Comparison of ENCODE assay signal across 22 mouse cellular contexts in genomic region chr5:89559118-89559517, GRCm38 (mm10). TPM values are rescaled to one million over a fixed set of nuclear protein-coding genes. Genes with fewer than 3 reads are reported as not detected.
"Had no signal": no experiment of that assay in that cellular context is flagged by ENCODE, and none has a peak within 500 bp of the region (broad histone marks: within the 10 kb centered on the region; RNA-seq: fewer than 3 reads in every experiment).

No protein-coding gene starts in this region.

RNA-seq across cellular contexts. Expression of gene Npffr2, which starts 31.9 kb away (rescaled TPM):
- total RNA-seq: common myeloid progenitor, adult 5-6 weeks; gastrocnemius, adult 18-20 months; gastrocnemius, adult 2 months; gastrocnemius, adult 8-10 months; gastrocnemius, postnatal 10 days; gastrocnemius, postnatal 14 days; gastrocnemius, postnatal 25 days; gastrocnemius, postnatal 36 days; gastrocnemius, postnatal 4 days; granulocyte monocyte progenitor cell, adult 5-6 weeks; heart, adult 2 months; heart, adult 8-10 months had no signal
- polyA plus RNA-seq: cortical plate, adult 2 months; embryonic facial prominence, embryonic 13.5 days; embryonic facial prominence, embryonic 15.5 days; erythroblast, embryonic 14.5 days; forebrain, embryonic 13.5 days; forebrain, embryonic 15.5 days; forebrain, embryonic 16.5 days; gonadal fat pad, adult 2 months; heart, adult 2 months; heart, embryonic 11.5 days; heart, embryonic 12.5 days had no signal
